Mouse (Mus musculus) kidney, postnatal 14 days (tissue): ENCODE results near the gene Dag1.
"Not testable (repeated sequence)": the region's sequence is repeated elsewhere in the genome, so short reads cannot be mapped to it uniquely, and the experiment has no call there.

Experiments
- DNase-seq: peaks from one replicate; pipeline ENCODE4 v3.0.0; 2022; ENCODE audit warnings: mixed read lengths

Dag1 gene

DNA sequence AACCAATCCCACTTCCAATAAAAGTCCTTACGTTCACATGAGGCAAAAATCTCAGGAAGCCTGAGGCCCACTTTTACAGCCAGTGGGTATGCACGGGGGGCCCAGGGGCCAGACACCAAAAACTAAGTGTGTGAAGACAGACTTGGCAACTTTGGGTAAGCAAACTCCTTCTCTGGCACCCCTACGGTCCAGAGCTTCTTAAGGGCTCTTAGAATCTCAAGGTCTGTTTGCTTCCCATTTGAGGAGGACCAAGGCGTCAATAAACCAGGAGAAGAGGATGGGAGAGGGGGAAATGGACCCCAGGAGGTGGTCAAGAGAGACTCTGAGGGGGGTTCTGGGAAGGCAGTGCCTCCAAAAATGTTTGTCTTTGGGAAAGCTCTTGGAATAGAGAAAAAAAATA is 9.7 kb upstream of the Dag1 start:
- DNase-seq = no peak

DNA sequence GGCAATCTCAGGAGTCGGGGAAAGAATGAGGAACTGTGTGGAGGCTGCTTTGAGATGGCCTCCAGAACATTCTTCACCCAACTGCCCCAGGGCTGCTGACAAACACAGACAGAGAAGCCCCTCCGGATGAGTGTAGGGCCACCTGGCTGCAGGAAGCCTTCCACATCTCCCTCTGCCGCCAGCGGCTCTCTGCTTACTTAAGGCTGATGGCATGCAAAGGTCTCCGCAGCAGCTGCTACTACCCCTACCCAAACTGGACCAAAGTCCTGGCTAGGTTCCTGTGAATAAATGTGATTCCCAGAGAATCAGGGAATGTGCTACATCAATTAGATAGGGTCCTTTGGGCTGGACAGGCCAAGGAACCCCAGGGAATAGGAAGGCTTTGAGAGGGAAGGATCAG is 8.9 kb upstream of the Dag1 start:
- DNase-seq = no peak

DNA sequence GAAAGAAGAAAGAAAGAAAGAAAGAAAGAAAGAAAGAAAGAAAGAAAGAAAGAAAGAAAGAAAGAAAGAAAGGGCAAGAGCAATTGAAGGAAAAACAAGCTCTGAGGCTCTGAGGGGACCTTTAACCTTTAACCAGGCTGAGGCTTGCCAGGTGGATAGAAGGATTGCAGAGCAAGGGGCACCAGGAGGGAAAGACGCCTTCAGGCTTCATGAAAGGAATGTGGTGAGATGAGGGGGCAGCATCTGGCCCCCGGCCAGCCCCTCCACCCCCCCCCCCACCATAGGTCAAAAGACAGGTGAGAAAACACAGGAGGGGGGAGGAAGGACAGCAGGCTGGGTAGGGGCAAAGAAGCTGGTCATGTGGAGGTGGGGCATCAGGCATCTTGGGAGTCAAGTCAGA is 8.2 kb upstream of the Dag1 start:
- peak; percentile 51 for DNase-seq

- DNase-seq = not testable (repeated sequence)
Measured at GRCm38 (mm10) chr9:108268701-108269100, 4.9 kb upstream of the Dag1 start.

DNA sequence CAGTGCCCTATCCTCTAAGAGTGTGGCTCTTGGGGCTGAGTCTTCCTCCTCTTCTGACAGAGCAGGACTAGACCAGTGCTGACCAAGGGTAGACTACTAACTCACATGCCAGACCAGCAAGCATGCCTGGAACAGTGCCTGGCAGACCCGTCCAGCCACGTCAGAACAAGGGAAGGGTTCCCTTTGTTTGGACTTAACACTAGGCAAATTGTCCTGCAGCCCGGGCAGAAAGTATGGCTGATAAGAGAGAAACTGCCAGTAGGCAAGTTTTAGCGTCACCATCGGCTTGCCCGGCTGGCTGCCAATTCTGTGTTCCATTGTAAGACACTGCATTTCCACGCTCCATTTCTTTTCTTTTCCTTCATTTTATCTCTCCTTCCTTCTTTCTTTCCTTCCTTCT is 3.9 kb upstream of the Dag1 start:
- no peak for DNase-seq

GRCm38 (mm10) chr9:108266261-108266935 is 2.6 kb upstream of the Dag1 start:
- no peak for DNase-seq

GRCm38 (mm10) chr9:108264191-108264921 is 598 bp upstream of the Dag1 start:
- peak; percentile 74 for DNase-seq

DNA sequence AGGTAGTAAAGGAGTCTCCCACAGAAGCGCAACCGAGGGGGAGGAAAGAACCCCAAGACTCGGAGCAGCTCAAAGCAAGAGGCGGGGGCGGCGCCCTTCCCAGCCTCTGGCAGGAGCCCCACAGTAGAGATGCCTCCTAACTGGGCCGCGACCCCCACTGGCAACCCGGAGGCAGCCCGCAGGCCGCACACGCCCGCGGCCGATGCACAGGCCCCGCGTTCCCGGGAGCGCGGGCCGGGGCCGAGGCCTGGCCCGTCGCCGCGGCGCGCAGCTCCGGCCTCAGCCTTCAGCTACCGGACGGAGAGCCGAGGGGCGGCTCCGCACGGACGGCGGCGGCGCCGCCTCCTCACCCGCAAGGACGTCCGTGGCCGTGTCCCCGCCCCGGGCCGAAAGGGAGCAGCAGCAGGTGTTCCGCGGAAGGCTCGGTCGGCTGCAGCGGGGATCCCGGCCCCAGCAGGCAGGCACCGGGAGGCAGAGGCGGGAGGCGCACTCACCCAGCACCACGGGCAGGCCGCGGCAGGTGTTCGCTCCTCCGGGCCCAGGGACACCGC is 552 bp downstream of the Dag1 start:
- DNase-seq = no peak

DNA sequence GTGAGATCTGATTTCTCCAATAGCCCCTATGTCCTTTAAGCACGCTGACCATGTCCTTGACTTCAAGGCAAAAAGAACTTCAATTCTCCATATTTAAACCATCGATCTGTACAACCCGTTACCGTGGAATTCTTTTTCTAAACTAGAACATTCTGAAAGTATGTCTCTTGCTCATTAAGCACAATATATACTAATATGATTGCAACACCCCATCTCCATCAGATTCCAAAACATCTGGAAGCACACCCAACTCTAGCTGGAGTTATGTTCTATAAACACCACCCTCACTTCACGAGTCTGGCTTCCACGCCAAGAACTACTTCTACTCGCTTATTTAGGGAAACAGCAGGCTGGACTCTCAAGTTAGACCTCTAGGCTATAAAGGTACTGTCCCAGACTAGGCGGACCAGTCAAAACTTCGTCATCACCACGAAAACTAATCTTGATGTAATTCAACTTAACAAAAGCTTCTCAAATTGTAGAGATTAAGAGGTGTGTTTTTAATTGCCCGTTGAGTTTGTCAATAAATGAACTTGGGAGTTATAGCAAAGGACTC is 1.2 kb downstream of the Dag1 start:
- DNase-seq = no peak

- no peak for DNase-seq
Measured at GRCm38 (mm10) chr9:108261865-108262264, 1.9 kb downstream of the Dag1 start.

- DNase-seq = no peak
Measured at GRCm38 (mm10) chr9:108260526-108260925, 3.2 kb downstream of the Dag1 start.

DNA sequence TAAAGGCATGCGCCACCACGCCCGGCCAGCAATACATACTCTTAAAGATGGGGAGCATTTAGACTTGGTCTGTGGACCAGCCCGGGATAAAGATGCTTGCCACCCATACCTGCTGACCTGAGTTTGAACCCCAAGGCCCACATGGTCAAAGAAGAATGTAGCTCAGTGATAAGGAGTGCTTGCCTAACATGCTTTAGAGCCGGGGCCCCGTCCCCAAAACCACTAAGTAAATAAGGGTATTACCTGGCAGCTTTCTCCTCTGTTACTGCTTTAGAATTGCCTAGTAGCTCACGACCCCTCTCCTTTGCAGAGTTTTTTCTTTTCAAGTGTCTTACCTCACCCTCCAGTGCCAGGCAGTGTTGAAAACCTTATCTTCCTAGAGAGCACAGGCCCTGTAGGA is 11.0 kb downstream of the Dag1 start:
- no peak for DNase-seq

- DNase-seq = no peak
Measured at GRCm38 (mm10) chr9:108251877-108252276, 11.9 kb downstream of the Dag1 start.

DNA sequence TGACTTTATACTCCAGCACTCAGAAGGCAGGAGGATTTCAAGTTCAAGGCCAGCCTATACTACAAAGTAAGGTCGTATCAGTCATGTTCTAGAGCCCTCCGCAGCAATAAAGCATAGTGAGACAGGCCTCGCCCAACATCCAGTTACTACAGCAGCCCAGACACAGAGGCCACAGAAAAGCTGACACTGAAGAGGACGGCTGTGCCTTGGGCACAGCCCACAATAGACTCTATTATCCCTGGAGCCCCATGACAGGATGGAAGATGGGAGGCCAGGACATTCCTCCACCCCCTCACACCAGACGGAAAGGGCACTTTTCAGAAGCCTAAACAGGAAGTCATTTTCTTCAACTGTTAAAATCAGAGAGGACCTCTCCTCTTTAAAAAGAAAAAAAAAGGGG is 14.8 kb downstream of the Dag1 start:
- no peak for DNase-seq

DNA sequence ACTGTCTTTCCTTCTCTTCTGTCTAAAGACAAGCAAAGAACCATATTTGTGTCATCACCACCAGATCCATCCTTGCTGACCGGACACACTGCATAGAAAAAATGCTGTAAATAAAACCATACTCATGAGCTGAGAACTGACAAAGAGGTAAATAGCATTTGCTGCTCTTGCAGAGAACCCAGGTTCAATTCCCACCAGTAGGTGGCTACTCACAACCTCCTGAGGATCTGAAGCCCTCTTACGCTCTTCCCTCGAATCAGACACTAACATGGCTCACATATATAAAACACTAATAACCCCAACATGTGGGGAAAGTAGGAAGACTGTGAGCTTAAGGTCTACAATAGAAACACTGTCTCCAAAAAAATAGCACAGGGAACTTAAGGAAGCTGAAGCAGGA is 18.8 kb downstream of the Dag1 start:
- no peak for DNase-seq

DNA sequence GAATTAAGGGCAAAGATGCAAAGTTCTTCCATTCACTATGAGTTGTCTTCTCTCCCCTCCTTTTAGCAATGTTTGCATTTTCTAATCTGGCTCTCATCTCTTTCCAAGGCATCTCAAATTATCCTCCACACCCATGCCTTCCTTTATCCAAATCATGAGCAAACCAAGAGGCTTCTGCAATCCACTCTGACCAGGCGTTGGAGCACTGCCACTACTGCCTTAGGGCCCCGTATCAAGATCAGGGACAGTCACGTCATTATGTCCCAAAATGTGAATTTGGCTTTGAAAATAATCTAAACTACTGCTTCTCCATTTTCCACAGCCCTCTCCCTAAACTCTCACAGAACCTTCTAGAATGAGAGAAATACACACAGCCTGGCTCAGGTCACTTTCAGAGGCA is 19.2 kb downstream of the Dag1 start:
- DNase-seq = no peak

DNA sequence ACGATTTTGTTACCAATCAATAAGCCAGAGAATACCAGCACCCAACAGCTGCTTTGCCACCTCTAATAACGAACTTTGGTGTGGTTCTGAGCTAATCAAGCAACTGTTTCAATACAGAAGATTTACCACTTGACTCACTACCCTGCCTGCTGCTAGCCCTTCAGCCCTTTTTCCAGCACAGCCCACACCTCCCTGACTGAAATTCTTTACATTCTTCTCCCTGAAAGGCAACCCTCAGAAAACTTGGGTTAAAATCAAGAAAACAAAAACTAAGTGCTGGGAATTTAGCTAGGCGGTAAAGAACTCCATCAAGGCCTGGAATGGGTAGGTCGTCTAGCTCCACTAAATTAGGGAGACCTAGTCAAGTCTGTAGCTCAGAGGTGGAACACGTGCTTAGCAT is 23.8 kb downstream of the Dag1 start:
- DNase-seq = no peak

GRCm38 (mm10) chr9:108238831-108239230 is 24.9 kb downstream of the Dag1 start:
- DNase-seq = no peak

DNA sequence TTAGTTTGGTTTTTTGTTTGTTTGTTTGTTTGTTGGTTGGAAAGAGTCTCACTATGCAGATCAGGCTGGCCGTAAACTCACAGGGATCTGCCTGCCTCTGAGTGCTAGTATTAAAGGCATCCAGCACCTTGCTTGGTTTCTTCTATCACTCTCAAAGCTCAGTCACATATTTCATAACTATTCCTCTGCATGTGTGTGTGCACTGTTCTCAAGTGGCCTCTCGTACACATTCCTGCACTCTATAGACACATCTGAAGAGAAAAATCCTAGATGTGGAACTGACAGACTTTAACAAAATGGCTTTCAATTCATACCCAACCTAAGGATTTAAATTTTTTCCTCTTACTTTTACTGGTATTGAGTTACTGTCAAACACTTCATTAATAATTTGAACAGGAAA is 25.4 kb downstream of the Dag1 start:
- no peak for DNase-seq

GRCm38 (mm10) chr9:108234682-108235081 is 29.1 kb downstream of the Dag1 start:
- no peak for DNase-seq

- DNase-seq = no peak
Measured at GRCm38 (mm10) chr9:108232908-108233307, 30.9 kb downstream of the Dag1 start.

DNA sequence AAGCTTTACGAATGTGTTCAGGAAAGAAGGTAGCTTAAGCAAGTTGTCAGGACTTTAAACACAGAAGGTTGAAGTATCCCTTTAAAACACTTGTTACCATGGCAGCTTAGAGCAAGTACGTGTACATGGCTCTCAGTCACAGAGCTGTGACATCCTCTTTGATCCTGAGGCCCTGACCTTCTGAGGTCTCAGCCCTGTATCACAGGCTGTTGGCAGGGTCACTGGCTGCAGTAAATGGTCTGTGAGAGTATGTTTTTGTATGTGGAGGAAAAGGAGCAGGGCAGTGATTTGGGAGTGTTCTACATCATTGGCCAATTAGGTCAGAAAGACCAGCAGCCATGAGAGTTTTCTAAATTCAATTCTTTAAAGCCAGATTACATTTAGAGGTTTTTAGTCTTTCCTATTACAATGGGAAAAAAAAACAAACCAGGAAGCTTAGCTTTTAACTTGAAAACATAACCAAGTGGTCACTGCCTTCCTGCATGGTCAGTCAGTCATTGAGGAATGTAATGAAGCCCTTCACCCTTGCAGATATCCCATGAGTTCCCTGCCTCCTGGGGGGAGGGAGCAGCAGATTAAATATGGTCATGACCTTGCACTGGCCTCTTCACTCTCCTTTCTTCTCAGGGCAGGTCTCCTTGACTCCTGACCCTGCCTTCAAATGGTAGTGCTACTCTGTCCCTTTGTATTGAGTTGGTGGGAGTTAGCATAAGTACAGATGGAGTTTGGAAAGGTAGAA is 35.7 kb downstream of the Dag1 start:
- DNase-seq = no peak

DNA sequence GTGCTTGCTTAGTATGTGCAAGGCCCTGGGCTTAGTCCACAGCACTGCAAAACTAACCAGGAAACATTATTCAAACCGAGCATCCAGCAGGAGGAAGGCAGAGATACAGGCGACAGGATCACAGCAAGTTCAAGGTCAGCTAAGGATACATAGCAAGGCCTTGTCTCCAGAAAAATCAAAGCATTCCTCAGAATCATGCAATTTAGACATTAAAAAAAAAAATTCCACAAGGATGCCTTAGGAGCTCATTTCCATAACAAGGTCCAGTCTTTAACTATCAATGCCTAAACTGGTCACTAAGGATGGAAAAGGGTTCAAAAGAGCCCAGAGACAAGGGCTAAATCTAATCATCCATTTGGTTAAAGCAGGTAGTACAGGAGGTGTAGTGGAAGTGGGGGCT is 38.6 kb downstream of the Dag1 start:
- DNase-seq = no peak
